Mouse (Mus musculus): ENCODE results near the gene Mrpl10. TPM values are rescaled to one million over a fixed set of nuclear protein-coding genes. Genes with fewer than 3 reads are reported as not detected.

Gene Mrpl10
- 92.9 and 98.8 TPM in 2 replicates for polyA plus RNA-seq (2015; fragmentation: Nextera tagmentation; extraction: Ambion mirVana)

- Histone ChIP-seq H3K27ac (ENCODE audit: low read length) (peak within 1 kb of the TSS; percentile 72), H3K9ac (replicated peaks; ENCODE audit: low read length) (peak within 1 kb of the TSS; percentile 83), H3K9me3 (ENCODE audit: low read length) (no peaks in the 10 kb centered on the region), H3K4me2 (replicated peaks; ENCODE audit: low read depth, low read length) (peak within 1 kb of the TSS; percentile 91), H3K27me3 (ENCODE audit: insufficient read depth, low read length) (no peaks in the 10 kb centered on the region), H3K4me3 (ENCODE audit: low read length) (peak within 1 kb of the TSS; percentile 78), H3K4me1 (ENCODE audit: insufficient read depth, low read length) (peaks cover 16% of the 10 kb centered on the region), H3K36me3 (ENCODE audit: insufficient read depth, low read length) (peaks cover 12% of the 10 kb centered on the region; the same call in 1 of the 2 replicates)
- peak; percentile 93 for ATAC-seq (ENCODE audit: low FRiP score, low TSS enrichment)
- under 1% methylated on average over 48 of the region's 48 CpGs for WGBS
Measured at GRCm38 (mm10) chr11:97041022-97041899, at the start of gene Mrpl10, which contains the start of gene Lrrc46. Gene Mrpl10, plus strand, starts transcription at chr11:97041560. Gene Lrrc46, minus strand, starts transcription at chr11:97041407.

GRCm38 (mm10) chr11:96992722-96993311 lies 48.5 kb upstream of the Mrpl10 start:
- Histone ChIP-seq H3K9ac (replicated peaks; ENCODE audit: low read length) (peak overlapping the region; percentile 32; the same call in 1 of the 2 replicates), H3K27ac (ENCODE audit: low read length) (peak overlapping the region; percentile 70), H3K4me1 (ENCODE audit: insufficient read depth, low read length) (peaks cover 47% of the 10 kb centered on the region), H3K4me2 (replicated peaks; ENCODE audit: low read depth, low read length) (0 out of 2 replicates have a peak overlapping the region, but pooled peaks have one; percentile 4), H3K36me3 (ENCODE audit: insufficient read depth, low read length) (no peaks in the 10 kb centered on the region), H3K4me3 (ENCODE audit: low read length) (no peak overlapping the region), H3K9me3 (ENCODE audit: low read length) (no peaks in the 10 kb centered on the region), H3K27me3 (ENCODE audit: insufficient read depth, low read length) (peaks cover 7% of the 10 kb centered on the region; the same call in 1 of the 2 replicates)
- 19% methylated on average over 8 of the region's 8 CpGs for WGBS
- peak; percentile 64 for ATAC-seq (ENCODE audit: low FRiP score, low TSS enrichment)

GRCm38 (mm10) chr11:96995031-96995430 lies 46.3 kb upstream of the Mrpl10 start:
- Histone ChIP-seq H3K4me1 (ENCODE audit: insufficient read depth, low read length) (peaks cover 42% of the 10 kb centered on the region), H3K4me3 (ENCODE audit: low read length) (no peak overlapping the region), H3K9ac (replicated peaks; ENCODE audit: low read length) (0 out of 2 replicates have a peak overlapping the region, but pooled peaks have one; percentile 14), H3K4me2 (replicated peaks; ENCODE audit: low read depth, low read length) (no peak overlapping the region), H3K36me3 (ENCODE audit: insufficient read depth, low read length) (no peaks in the 10 kb centered on the region), H3K27ac (ENCODE audit: low read length) (no peak overlapping the region), H3K9me3 (ENCODE audit: low read length) (no peaks in the 10 kb centered on the region), H3K27me3 (ENCODE audit: insufficient read depth, low read length) (peaks cover 19% of the 10 kb centered on the region)
- ATAC-seq (ENCODE audit: low FRiP score, low TSS enrichment), result no peak
- 27% methylated on average over 5 of the region's 5 CpGs for WGBS

- no peak overlapping the region for H3K4me2 ChIP-seq (replicated peaks; ENCODE audit: low read depth, low read length)
- H3K27me3 ChIP-seq (ENCODE audit: insufficient read depth, low read length), result peaks cover 19% of the 10 kb centered on the region
- no peaks in the 10 kb centered on the region for H3K9me3 ChIP-seq (ENCODE audit: low read length)
- H3K9ac ChIP-seq (replicated peaks; ENCODE audit: low read length), result 0 out of 2 replicates have a peak overlapping the region, but pooled peaks have one; percentile 14
- 80% methylated on average over 15 of the region's 15 CpGs for WGBS
- ATAC-seq (ENCODE audit: low FRiP score, low TSS enrichment), result no peak
- H3K36me3 ChIP-seq (ENCODE audit: insufficient read depth, low read length), result no peaks in the 10 kb centered on the region
- peaks cover 42% of the 10 kb centered on the region for H3K4me1 ChIP-seq (ENCODE audit: insufficient read depth, low read length)
- no peak overlapping the region for H3K27ac ChIP-seq (ENCODE audit: low read length)
- no peak overlapping the region for H3K4me3 ChIP-seq (ENCODE audit: low read length)
Measured at GRCm38 (mm10) chr11:96995836-96996772, 45.3 kb upstream of the Mrpl10 start.

- ATAC-seq (ENCODE audit: low FRiP score, low TSS enrichment), result no peak
- H3K27me3 ChIP-seq (ENCODE audit: insufficient read depth, low read length), result peaks cover 19% of the 10 kb centered on the region
- WGBS, result 23% methylated on average over 17 of the region's 17 CpGs
- peaks cover 40% of the 10 kb centered on the region for H3K4me1 ChIP-seq (ENCODE audit: insufficient read depth, low read length)
- no peaks in the 10 kb centered on the region for H3K9me3 ChIP-seq (ENCODE audit: low read length)
- H3K36me3 ChIP-seq (ENCODE audit: insufficient read depth, low read length), result no peaks in the 10 kb centered on the region
- H3K4me2 ChIP-seq (replicated peaks; ENCODE audit: low read depth, low read length), result peak overlapping the region; percentile 66
- no peak overlapping the region for H3K27ac ChIP-seq (ENCODE audit: low read length)
- peak overlapping the region; percentile 39 for H3K4me3 ChIP-seq (ENCODE audit: low read length)
- H3K9ac ChIP-seq (replicated peaks; ENCODE audit: low read length), result peak overlapping the region; percentile 65
Measured at GRCm38 (mm10) chr11:96996773-96997379, 44.5 kb upstream of the Mrpl10 start.

GRCm38 (mm10) chr11:96997380-96997956 lies 43.9 kb upstream of the Mrpl10 start:
- H3K27me3 ChIP-seq (ENCODE audit: insufficient read depth, low read length), result peaks cover 19% of the 10 kb centered on the region
- peak overlapping the region; percentile 65 for H3K9ac ChIP-seq (replicated peaks; ENCODE audit: low read length)
- ATAC-seq (ENCODE audit: low FRiP score, low TSS enrichment), result 0 out of 2 replicates have a peak, but pooled peaks have one; percentile 33
- no peaks in the 10 kb centered on the region for H3K36me3 ChIP-seq (ENCODE audit: insufficient read depth, low read length)
- H3K4me1 ChIP-seq (ENCODE audit: insufficient read depth, low read length), result peaks cover 35% of the 10 kb centered on the region
- H3K9me3 ChIP-seq (ENCODE audit: low read length), result no peaks in the 10 kb centered on the region
- WGBS, result 6% methylated on average over 30 of the region's 30 CpGs
- no peak overlapping the region for H3K27ac ChIP-seq (ENCODE audit: low read length)
- peak overlapping the region; percentile 39 for H3K4me3 ChIP-seq (ENCODE audit: low read length)
- peak overlapping the region; percentile 66 for H3K4me2 ChIP-seq (replicated peaks; ENCODE audit: low read depth, low read length)

- H3K27me3 ChIP-seq (ENCODE audit: insufficient read depth, low read length), result peaks cover 17% of the 10 kb centered on the region
- 28% methylated on average over 5 of the region's 5 CpGs for WGBS
Measured at GRCm38 (mm10) chr11:97003170-97003569, 38.2 kb upstream of the Mrpl10 start.

GRCm38 (mm10) chr11:97007093-97007794 lies 34.1 kb upstream of the Mrpl10 start:
- H3K9me3 ChIP-seq (ENCODE audit: low read length), result no peaks in the 10 kb centered on the region
- H3K27me3 ChIP-seq (ENCODE audit: insufficient read depth, low read length), result peaks cover 34% of the 10 kb centered on the region
- no peak overlapping the region for H3K4me2 ChIP-seq (replicated peaks; ENCODE audit: low read depth, low read length)
- no peak for ATAC-seq (ENCODE audit: low FRiP score, low TSS enrichment)
- 51% methylated on average over 9 of the region's 9 CpGs for WGBS
- H3K27ac ChIP-seq (ENCODE audit: low read length), result no peak overlapping the region
- H3K4me1 ChIP-seq (ENCODE audit: insufficient read depth, low read length), result no peaks in the 10 kb centered on the region
- no peak overlapping the region for H3K9ac ChIP-seq (replicated peaks; ENCODE audit: low read length)
- no peaks in the 10 kb centered on the region for H3K36me3 ChIP-seq (ENCODE audit: insufficient read depth, low read length)
- H3K4me3 ChIP-seq (ENCODE audit: low read length), result no peak overlapping the region

More at GRCm38 (mm10) chr11:97003170-97003569, 38.2 kb upstream of the Mrpl10 start:
- H3K36me3 ChIP-seq (ENCODE audit: insufficient read depth, low read length), result no peaks in the 10 kb centered on the region
- H3K4me2 ChIP-seq (replicated peaks; ENCODE audit: low read depth, low read length), result no peak overlapping the region
- no peak overlapping the region for H3K27ac ChIP-seq (ENCODE audit: low read length)
- no peaks in the 10 kb centered on the region for H3K9me3 ChIP-seq (ENCODE audit: low read length)
- no peak overlapping the region for H3K4me3 ChIP-seq (ENCODE audit: low read length)
- no peak for ATAC-seq (ENCODE audit: low FRiP score, low TSS enrichment)
- no peaks in the 10 kb centered on the region; the same call in 1 of the 2 replicates for H3K4me1 ChIP-seq (ENCODE audit: insufficient read depth, low read length)
- H3K9ac ChIP-seq (replicated peaks; ENCODE audit: low read length), result no peak overlapping the region
